Mouse (Mus musculus): Measurements from ENCODE around the gene Gm3685.
"Not testable (repeated sequence)": the region's sequence is repeated elsewhere in the genome, so short reads cannot be mapped to it uniquely, and the experiment has no call there.

Gene Gm3685

GRCm38 (mm10) chr14:7044870-7045269 lies at the start of gene Gm3685:
TSS of gene Gm3685 (minus strand) at chr14:7044970.
- DNase-seq (ENCODE audit: extremely low read depth, low read depth), result not testable (repeated sequence)

- DNase-seq (ENCODE audit: extremely low read depth, low read depth), result not testable (repeated sequence)
Measured at GRCm38 (mm10) chr14:7026781-7027749, 17.7 kb downstream of the Gm3685 start, which contains the start of gene Gm10406. TSS of gene Gm10406 (minus strand) at chr14:7027449.

GRCm38 (mm10) chr14:7026274-7026673 lies 18.5 kb downstream of the Gm3685 start:
- not testable (repeated sequence) for DNase-seq (ENCODE audit: extremely low read depth, low read depth)
